Mouse (Mus musculus) ovary, adult 18-20 months (tissue): ENCODE data around the gene Runx2.

Experiments used
- DNase-seq: peaks from one replicate; pipeline ENCODE4 v3.0.0; 2022; ENCODE audit warnings: low spot score, mixed read lengths

The Runx2 gene

GRCm38 (mm10) chr17:44472695-44473094 lies 341.9 kb downstream of the Runx2 start:
- no peak for DNase-seq

GRCm38 (mm10) chr17:44463679-44464078 lies 350.9 kb downstream of the Runx2 start:
- no peak for DNase-seq

- no peak for DNase-seq
Observed at GRCm38 (mm10) chr17:44460156-44460555, 354.4 kb downstream of the Runx2 start.

- no peak for DNase-seq
Observed at GRCm38 (mm10) chr17:44459029-44459428, 355.6 kb downstream of the Runx2 start.

- no peak for DNase-seq
Observed at GRCm38 (mm10) chr17:44456696-44457095, 357.9 kb downstream of the Runx2 start.

- DNase-seq, result peak; percentile 30
Observed at GRCm38 (mm10) chr17:44455681-44456600, 358.7 kb downstream of the Runx2 start.

GRCm38 (mm10) chr17:44449915-44450471 lies 364.6 kb downstream of the Runx2 start:
- no peak for DNase-seq
